Mouse (Mus musculus) forebrain, embryonic 14.5 days (tissue): ENCODE data around the gene Map7d2. TPM values are rescaled to one million over a fixed set of nuclear protein-coding genes. Genes with fewer than 3 reads are reported as not detected.
"Not testable (repeated sequence)": the region's sequence is repeated elsewhere in the genome, so short reads cannot be mapped to it uniquely, and the experiment has no call there.

ENCODE experiments used
- ATAC-seq: fragments of 200-750 bp; cut with Nextera tagmentation; 2 replicates; pipeline ENCODE4 v1.8.0; 2017; ENCODE audit warnings: mild to moderate bottlenecking, moderate library complexity
- DNase-seq: peaks from one replicate; pipeline ENCODE4 v3.0.0-alpha.2; 2015; ENCODE audit warnings: low spot score
- H3K27ac ChIP-seq: fragments of 300-500 bp; sonication (generic); 2 replicates; pipeline ENCODE4 v1.5.1; 2014; ENCODE audit warnings: low read depth, mild to moderate bottlenecking, control low read depth, low read length, moderate library complexity
- H3K27me3 ChIP-seq: fragments of 300-500 bp; sonication (generic); replicated peaks from 2 replicates; pipeline ENCODE4 v1.6.1; 2014; ENCODE audit warnings: low read length, control low read depth, mixed read lengths; ENCODE audit not compliant: control insufficient read depth, insufficient read depth
- H3K36me3 ChIP-seq: fragments of 300-500 bp; sonication (generic); 2 replicates; pipeline ENCODE4 v1.6.1; 2014; ENCODE audit warnings: low read length, control low read depth; ENCODE audit not compliant: control insufficient read depth, insufficient read depth
- H3K4me1 ChIP-seq: fragments of 300-500 bp; sonication (generic); 2 replicates; pipeline ENCODE4 v1.6.1; 2014; ENCODE audit warnings: antibody characterized with exemption, low read length, control low read depth; ENCODE audit not compliant: control insufficient read depth, insufficient read depth
- H3K4me2 ChIP-seq: fragments of 300-500 bp; sonication (generic); 2 replicates; pipeline ENCODE4 v1.6.1; 2014; ENCODE audit warnings: mild to moderate bottlenecking, control low read depth, low read length
- H3K4me3 ChIP-seq: fragments of 300-500 bp; sonication (generic); 2 replicates; pipeline ENCODE4 v1.5.1; 2014; ENCODE audit warnings: low read depth, low read length, control low read depth
- H3K9ac ChIP-seq: fragments of 300-500 bp; sonication (generic); 2 replicates; pipeline ENCODE4 v1.6.1; 2014; ENCODE audit warnings: mild to moderate bottlenecking, low read length, control low read depth, moderate library complexity
- H3K9me3 ChIP-seq: fragments of 300-500 bp; sonication (generic); replicated peaks from 2 replicates; pipeline ENCODE4 v1.6.1; 2016; ENCODE audit warnings: low read length, control low read depth, mixed read lengths; ENCODE audit not compliant: control insufficient read depth
- WGBS: fragments of 180-500 bp; shearing (Covaris S2); extraction: QIAGEN DNeasy Blood & Tissue Kit; methylation state at CpG from one replicate; pipeline ENCODE4 v1.1.7; 2014; 5-methylcytosine and 5-hydroxymethylcytosine counted together
- polyA plus RNA-seq: library from polyadenylated mRNA; unstranded; fragments of >200 nt; fragmentation: Nextera tagmentation; extraction: Ambion mirVana; gene quantifications from 2 replicates; pipeline ENCODE4 v1.2.1, GENCODE M21; 2014

The Map7d2 gene
- polyA plus RNA-seq, 1 experiment from 2014 or later: 12.3 TPM

DNA sequence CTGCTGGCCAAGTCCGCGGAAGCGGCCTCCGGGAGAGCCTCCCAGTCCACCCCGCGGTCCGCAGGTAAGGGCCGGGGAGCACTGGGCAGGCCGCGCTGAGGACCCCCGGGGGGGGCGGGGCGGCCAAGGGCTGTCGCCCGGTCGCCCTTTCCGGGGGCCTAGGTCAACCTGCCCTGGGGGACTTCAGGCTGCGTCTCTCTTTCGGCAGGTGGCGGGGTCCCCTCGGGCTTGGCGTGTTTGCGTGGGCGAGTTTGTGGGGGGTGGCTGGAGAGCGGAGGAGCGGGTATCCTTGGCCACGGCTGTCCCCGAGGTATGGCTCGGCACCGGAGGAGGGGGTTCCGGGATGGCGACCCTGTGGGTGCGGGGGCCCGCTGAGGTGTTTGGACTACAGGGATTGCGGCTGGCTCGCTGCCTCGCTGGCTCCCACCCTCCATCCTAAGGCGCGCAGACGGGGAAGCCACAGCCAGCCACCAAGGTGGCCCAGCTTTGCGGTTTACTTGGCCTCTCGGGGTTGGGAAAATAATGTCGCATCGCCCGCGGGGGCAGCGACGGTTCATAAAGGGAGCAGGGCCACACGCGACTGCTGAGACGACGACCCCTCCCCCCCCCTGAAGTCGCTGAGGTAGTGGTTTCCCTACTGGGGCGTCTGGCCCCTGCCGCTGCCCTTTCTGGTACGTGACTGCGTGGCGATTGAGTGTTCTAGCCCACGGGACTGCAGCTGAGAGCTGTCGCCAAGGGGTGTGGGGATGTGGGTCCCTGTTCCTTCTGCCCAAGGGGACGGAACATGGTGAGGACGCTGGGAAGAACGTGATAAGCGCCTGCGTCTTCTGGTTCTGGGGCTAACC is 679 bp downstream of the Map7d2 start:
- H3K4me2 ChIP-seq: peak overlapping the region; percentile 66
- no peaks in the 10 kb centered on the region for H3K4me1 ChIP-seq
- H3K27me3 ChIP-seq: no peaks in the 10 kb centered on the region
- no peaks in the 10 kb centered on the region for H3K36me3 ChIP-seq
- H3K27ac ChIP-seq: peak overlapping the region; percentile 39; the same call in 1 of the 2 replicates
- peak overlapping the region; percentile 52 for H3K4me3 ChIP-seq
- DNase-seq: peak; percentile 13
- H3K9me3 ChIP-seq: no peaks in the 10 kb centered on the region
- peak; percentile 63 for ATAC-seq
- H3K9ac ChIP-seq: peak overlapping the region; percentile 56
- 36% methylated on average over 53 of the region's 65 CpGs for WGBS

DNA sequence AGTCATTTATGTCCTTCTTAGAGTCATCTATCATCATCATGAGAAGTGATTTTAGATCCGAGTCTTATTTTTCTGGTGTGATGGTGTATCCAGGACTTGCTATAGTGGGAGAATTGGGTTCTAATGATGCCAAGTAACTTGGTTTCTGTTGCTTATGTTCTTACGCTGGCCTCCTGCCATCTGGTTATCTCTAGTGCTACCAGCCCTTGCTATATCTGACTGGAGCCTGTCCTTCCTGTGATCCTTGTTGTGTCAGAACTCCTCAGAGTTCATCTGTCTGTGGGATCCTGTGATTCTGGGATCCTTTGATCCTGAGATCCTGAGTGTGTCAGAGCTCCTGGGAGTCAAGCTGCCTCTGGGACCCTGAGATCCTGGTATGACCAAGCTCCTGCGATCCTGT is 16.1 kb downstream of the Map7d2 start:
- not testable (repeated sequence) for ATAC-seq, H3K27me3 ChIP-seq, H3K4me2 ChIP-seq, H3K9ac ChIP-seq, H3K27ac ChIP-seq, H3K4me1 ChIP-seq, H3K9me3 ChIP-seq, H3K4me3 ChIP-seq, DNase-seq, H3K36me3 ChIP-seq
- 94% methylated on average over 3 of the region's 3 CpGs for WGBS

DNA sequence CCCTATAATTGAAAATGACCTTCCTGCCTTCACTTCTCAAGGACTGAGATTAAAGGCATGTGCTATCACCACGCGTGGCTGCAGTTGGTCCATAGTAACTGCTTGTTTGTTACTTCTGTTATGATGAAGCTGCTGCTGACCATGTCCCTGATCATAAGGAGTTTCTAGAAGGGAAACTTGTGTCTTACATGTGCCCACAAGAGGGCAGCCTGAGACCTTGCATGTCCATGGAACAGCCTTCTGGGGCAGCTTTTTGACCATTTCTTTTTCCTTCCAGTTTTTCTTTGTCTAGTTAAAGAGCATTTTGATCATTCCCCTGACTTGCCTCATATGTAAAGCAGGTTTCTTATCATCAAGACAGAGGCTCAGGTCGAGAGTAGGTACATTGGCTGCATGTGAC is 27.8 kb downstream of the Map7d2 start:
- Histone ChIP-seq H3K4me3 (no peak overlapping the region), H3K27ac (no peak overlapping the region), H3K4me2 (no peak overlapping the region), H3K36me3 (no peaks in the 10 kb centered on the region), H3K9ac (no peak overlapping the region), H3K27me3 (no peaks in the 10 kb centered on the region), H3K4me1 (no peaks in the 10 kb centered on the region), H3K9me3 (no peaks in the 10 kb centered on the region)
- WGBS: 54% methylated on average over 3 of the region's 3 CpGs
- ATAC-seq (peak; percentile 34; the same call in 1 of the 2 replicates), DNase-seq (peak; percentile 68)

GRCm38 (mm10) chrX:159447133-159447532 is 32.8 kb downstream of the Map7d2 start:
- H3K4me3 ChIP-seq: no peak overlapping the region
- H3K27me3 ChIP-seq: no peaks in the 10 kb centered on the region
- ATAC-seq: no peak
- no peak overlapping the region for H3K4me2 ChIP-seq
- DNase-seq: no peak
- H3K4me1 ChIP-seq: no peaks in the 10 kb centered on the region
- WGBS: 87% methylated on average over 1 of the region's 1 CpGs
- no peak overlapping the region for H3K27ac ChIP-seq
- H3K9me3 ChIP-seq: no peaks in the 10 kb centered on the region
- H3K9ac ChIP-seq: no peak overlapping the region
- no peaks in the 10 kb centered on the region for H3K36me3 ChIP-seq

- Histone ChIP-seq H3K4me3 (peak overlapping the region; percentile 9; the same call in 1 of the 2 replicates), H3K27ac (peak overlapping the region; percentile 21; the same call in 1 of the 2 replicates), H3K9ac (no peak overlapping the region), H3K9me3 (no peaks in the 10 kb centered on the region), H3K4me2 (peak overlapping the region; percentile 37), H3K36me3 (no peaks in the 10 kb centered on the region), H3K4me1 (no peaks in the 10 kb centered on the region), H3K27me3 (no peaks in the 10 kb centered on the region)
- WGBS: 42% methylated on average over 7 of the region's 7 CpGs
- DNase-seq: peak; percentile 44
- ATAC-seq: peak; percentile 90
These were observed 44.8 kb downstream of the Map7d2 start for GRCm38 (mm10) chrX:159459006-159459654.

DNA sequence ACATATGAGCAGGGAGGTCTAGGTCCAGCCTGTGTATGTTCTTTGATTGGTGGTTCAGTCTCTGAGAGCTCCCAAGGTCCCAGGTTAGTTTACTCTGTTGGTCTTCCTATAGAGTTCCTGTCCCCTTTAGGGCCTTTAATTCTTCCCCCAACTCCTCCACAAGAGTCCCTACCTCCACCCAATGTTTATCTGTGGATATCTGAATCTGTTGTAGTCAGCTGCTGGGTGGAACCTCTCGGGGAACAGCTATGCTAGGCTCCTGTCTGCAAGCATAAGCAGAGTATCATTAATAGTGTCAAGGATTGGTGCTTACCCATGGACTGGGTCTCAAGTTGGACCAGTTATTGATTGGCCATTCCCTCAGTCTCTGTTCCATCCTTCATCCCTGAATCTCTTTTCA is 60.4 kb downstream of the Map7d2 start:
- WGBS: 90% methylated on average over 1 of the region's 1 CpGs
- Histone ChIP-seq H3K9ac (no peak overlapping the region), H3K9me3 (no peaks in the 10 kb centered on the region), H3K36me3 (no peaks in the 10 kb centered on the region), H3K27ac (no peak overlapping the region), H3K4me2 (no peak overlapping the region), H3K4me1 (no peaks in the 10 kb centered on the region), H3K27me3 (no peaks in the 10 kb centered on the region), H3K4me3 (no peak overlapping the region)
- no peak for ATAC-seq
- no peak for DNase-seq

GRCm38 (mm10) chrX:159478243-159478940 is 64.0 kb downstream of the Map7d2 start:
- H3K36me3 ChIP-seq, H3K9me3 ChIP-seq, H3K4me3 ChIP-seq, ATAC-seq, H3K27ac ChIP-seq, H3K4me2 ChIP-seq, DNase-seq, H3K9ac ChIP-seq, H3K27me3 ChIP-seq, H3K4me1 ChIP-seq: not testable (repeated sequence)
- 90% methylated on average over 4 of the region's 4 CpGs for WGBS

DNA sequence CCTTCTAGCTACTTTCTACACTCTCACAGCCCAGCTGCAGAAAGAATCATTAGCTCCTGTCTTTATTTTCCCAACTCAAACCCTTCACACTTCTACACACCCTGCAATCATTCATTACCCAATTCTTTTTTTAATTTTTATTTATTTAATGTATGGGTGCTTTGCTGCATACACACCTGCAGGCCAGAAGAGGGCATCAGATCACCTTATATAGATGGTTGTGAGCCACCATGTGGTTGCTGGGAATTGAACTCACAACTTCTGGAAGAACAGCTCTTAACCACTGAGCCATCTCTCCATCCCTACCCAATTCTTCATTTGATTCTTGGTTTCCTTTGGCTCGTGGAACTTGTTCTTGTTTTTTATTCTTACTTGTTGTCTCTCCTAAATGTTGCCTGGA is 69.9 kb downstream of the Map7d2 start:
- Histone ChIP-seq H3K27me3 (no peaks in the 10 kb centered on the region), H3K36me3 (no peaks in the 10 kb centered on the region), H3K4me1 (no peaks in the 10 kb centered on the region), H3K9ac (no peak overlapping the region), H3K4me2 (no peak overlapping the region), H3K4me3 (no peak overlapping the region), H3K9me3 (no peaks in the 10 kb centered on the region), H3K27ac (no peak overlapping the region)
- WGBS: 71% methylated on average over 1 of the region's 1 CpGs
- ATAC-seq (no peak), DNase-seq (no peak)
